In genomic region chr10:96697781-96698180, GRCm38 (mm10) we compare ENCODE assay signal across 7 mouse cellular contexts.
DNase-seq lines count a peak whose midpoint lies in the region.

No protein-coding gene starts in this region.

- DNase-seq in spleen, adult 12 weeks (ENCODE audit: low spot score) = peak; percentile 17
- no peak for DNase-seq in spleen, postnatal 14 days (ENCODE audit: low spot score in 2 of 2)
- DNase-seq in cerebellum, adult 8-10 months = peak; percentile 39
- DNase-seq in kidney, postnatal 36 days = peak; percentile 43 to 74
- peak; percentile 70 for DNase-seq in thymus, postnatal 4 days
- no peak for DNase-seq in left cerebral cortex, adult 18-20 months (ENCODE audit: low spot score in 2 of 2)
- DNase-seq in layer of hippocampus, adult 8-10 months (ENCODE audit: low spot score in 2 of 2) = no peak

Comparison
In these comparisons a context has a peak if more than half of its experiments do, and no peak if none do; other contexts are left out.
1. DNase-seq: peak in spleen, adult 12 weeks (single experiment), cerebellum, adult 8-10 months (single experiment), kidney, postnatal 36 days (2 of 2) and thymus, postnatal 4 days (single experiment); none in spleen, postnatal 14 days (0 of 2), left cerebral cortex, adult 18-20 months (0 of 2) and layer of hippocampus, adult 8-10 months (0 of 2).